Mouse (Mus musculus) lung, adult 2 months (tissue): ENCODE results near the gene Wdr47. TPM values are rescaled to one million over a fixed set of nuclear protein-coding genes. Genes with fewer than 3 reads are reported as not detected.

Source experiments
- DNase-seq: peaks from one replicate; pipeline ENCODE4 v3.0.0; 2022
- H3K4me1 ChIP-seq: fragments of 200-500 bp; 2 replicates; pipeline ENCODE4 v1.6.1; 2011; ENCODE audit warnings: low read length; ENCODE audit not compliant: control insufficient read depth, insufficient read depth
- H3K4me3 ChIP-seq: fragments of 200-500 bp; replicated peaks from 2 replicates; pipeline ENCODE3; 2011; ENCODE audit warnings: low read depth, mild to moderate bottlenecking, control low read depth, low read length; ENCODE audit errors: extremely low read depth
- CTCF ChIP-seq: fragments of 200-500 bp; IDR thresholded peaks from 2 replicates; pipeline ENCODE4 v1.5.1; 2011; ENCODE audit warnings: mild to moderate bottlenecking, low read length, control low read depth; ENCODE audit not compliant: insufficient read depth
- POLR2A ChIP-seq: fragments of 200-500 bp; IDR thresholded peaks from 2 replicates; pipeline ENCODE4 v1.6.1; 2011; ENCODE audit warnings: low read depth, mild to moderate bottlenecking, control low read depth, low read length, borderline replicate concordance; ENCODE audit errors: extremely low read depth
- WGBS: fragments of 180-500 bp; shearing (Covaris S2); methylation state at CpG from one replicate; pipeline ENCODE4 v1.1.7; 2018; 5-methylcytosine and 5-hydroxymethylcytosine counted together
- polyA plus RNA-seq: library from polyadenylated mRNA; depleted of rRNA; stranded (reverse); fragments of >200 nt; gene quantifications from 2 replicates; pipeline ENCODE4 v1.2.3, GENCODE M21; 2012; rRNA removed

Wdr47 gene
- 5.7 and 8.3 TPM in 2 replicates for polyA plus RNA-seq

DNA sequence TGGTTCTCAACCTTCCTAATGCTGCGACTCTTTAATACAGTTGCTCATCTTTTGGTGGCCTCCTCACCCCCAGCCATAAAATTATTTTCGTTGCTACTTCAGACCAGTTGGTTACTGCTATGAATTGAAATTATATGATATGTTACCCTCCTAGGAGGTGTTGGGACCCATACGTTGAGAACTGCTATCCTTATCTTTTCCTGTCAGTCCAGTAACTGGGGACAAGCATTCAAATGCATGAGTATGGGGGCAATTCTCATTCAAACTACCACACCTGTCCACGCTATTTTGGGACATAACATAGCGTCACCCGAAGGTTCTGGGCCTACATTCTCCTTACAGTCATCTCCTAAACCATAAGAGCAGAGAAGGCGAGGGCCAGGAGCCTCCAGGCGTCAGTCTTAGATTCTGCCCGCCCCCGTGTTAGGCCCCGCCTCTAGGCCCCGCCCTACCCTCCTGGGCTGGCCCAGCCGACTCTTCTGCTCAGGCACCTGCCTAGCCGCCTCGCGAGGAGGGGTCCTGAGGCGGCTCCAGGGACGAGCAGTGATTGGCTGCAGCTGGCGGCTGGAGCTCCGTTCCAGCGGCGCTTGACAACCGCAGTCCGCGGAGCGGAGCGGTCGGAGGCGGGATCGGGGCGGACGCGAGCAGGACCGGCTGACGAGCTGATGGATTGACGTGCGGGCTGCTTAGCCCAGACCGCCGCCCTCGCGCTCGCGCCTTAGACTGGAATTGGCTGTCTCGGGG is at the start of gene Wdr47:
Wdr47 (plus strand) TSS at position 494 of the 744 bp plus-strand sequence.
- Histone ChIP-seq H3K4me3 (peak within 1 kb of the TSS; percentile 85), H3K4me1 (no peaks in the 10 kb centered on the region; the same call in 1 of the 2 replicates)
- 5% methylated on average over 44 of the region's 44 CpGs for WGBS
- DNase-seq, result peak; percentile 92
- TF ChIP-seq CTCF (no peak), POLR2A (peak; percentile 38; the same call in 1 of the 2 replicates)

DNA sequence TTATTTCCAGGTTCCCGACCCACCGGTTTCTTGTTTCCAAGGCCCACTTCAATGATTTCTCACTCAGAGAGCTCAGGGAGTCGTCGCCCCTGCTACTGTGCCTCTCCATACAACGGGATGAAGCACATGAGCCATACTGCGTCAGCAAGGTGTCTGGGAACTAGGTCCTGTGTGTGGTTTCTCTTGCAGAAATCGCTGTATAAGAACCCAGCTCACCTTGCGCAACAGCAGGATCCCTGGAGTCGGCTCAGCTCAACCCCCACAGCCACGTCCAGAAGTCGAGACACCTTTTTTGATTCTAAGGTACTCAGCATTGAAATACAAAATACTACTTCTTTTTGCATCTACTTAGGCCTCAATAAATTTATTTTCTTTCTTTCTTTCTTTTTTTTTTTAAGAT is 48.8 kb upstream of the Wdr47 start:
- no peak overlapping the region for H3K4me3 ChIP-seq
- no peak for DNase-seq
- 70% methylated on average over 11 of the region's 11 CpGs for WGBS
- H3K4me1 ChIP-seq, result no peaks in the 10 kb centered on the region
- TF ChIP-seq POLR2A, result no peak
- TF ChIP-seq CTCF, result no peak

DNA sequence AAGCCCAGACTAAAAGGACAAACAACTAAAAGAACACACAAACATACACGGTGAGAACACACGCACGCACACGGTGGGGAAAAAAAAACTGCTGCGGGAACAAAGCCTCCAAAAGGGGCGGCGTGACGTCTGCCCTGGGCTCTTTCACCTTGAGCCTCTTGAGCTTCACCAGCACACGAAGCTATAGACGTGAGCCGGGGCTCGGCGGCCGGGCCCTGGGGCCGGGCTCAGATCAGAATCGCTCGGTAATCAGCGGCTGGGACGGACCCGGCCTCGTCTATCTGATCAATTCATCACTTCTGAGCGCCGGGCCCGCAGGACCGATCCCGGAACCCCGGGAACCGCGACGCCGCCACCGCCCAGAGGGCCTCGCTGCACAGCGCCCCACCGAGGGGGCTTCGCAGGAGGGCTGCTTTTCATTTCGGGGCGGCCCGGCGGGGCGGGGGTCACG is 36.9 kb upstream of the Wdr47 start:
- under 1% methylated on average over 42 of the region's 42 CpGs for WGBS
- no peak for DNase-seq
- TF ChIP-seq POLR2A, result no peak
- no peak for TF ChIP-seq CTCF
- Histone ChIP-seq H3K4me1 (no peaks in the 10 kb centered on the region), H3K4me3 (peak overlapping the region; percentile 64)

DNA sequence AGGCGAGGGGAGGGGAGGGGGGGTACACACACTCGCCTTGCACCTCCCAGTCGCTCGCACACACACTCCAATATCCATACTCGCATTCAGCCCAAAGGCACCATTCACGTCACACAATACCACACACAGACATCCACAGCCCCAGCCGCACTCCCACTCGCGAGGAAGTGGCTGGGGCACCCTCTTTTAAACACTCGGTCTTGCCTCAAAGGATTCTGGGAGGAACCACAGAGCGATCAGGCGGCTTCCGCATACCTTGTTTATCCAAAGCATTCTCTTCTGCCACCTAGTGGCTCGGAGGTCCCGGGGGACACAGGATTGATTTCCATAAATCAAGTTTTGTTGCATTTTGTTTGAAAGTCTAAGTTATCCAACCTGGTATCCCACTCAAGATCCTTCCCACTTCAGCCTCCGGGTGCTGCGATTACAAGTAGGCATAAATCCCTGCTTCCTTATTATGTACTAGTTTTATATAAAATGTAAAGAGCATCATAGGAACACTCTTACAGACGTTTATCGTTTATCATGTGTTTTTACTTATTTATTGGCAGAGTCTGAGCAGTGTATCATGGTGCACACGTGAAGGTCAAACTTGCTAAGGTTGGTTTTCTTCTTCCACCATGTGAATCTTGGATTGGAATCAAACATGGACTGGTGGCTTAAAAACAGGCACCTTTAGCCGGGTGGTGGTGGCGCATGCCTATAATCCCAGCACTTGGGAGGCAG is 36.3 kb upstream of the Wdr47 start:
- peak; percentile 88 for DNase-seq
- TF ChIP-seq CTCF, result peak; percentile 80
- peak; percentile 100 for TF ChIP-seq POLR2A
- WGBS, result 17% methylated on average over 22 of the region's 22 CpGs
- Histone ChIP-seq H3K4me3 (peak overlapping the region; percentile 64), H3K4me1 (no peaks in the 10 kb centered on the region)

DNA sequence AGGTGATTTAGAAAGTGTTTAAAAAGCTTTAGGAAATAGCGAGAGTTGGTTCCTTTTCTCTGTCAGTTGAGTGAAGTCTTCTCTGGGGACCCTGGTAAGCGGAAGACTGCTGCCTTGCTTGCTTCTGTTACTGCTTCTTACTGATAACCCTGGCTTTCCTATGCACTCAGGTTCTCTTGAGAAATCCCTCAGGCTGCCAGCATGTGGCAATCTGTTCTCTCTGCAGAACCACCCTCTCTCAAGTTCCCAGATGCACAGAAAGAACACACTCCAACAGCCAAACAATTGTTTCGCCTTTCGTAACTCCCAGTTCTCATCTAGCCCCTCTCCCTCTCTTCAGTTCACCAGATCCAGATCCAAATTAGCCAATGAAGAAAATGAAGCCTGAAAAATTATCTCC is 33.2 kb upstream of the Wdr47 start:
- DNase-seq, result no peak
- H3K4me3 ChIP-seq, result no peak overlapping the region
- TF ChIP-seq POLR2A (no peak), CTCF (no peak)
- 87% methylated on average over 4 of the region's 4 CpGs for WGBS
- 0 out of 2 replicates have a peak, but pooled peaks cover 6% of the 10 kb centered on the region for H3K4me1 ChIP-seq

DNA sequence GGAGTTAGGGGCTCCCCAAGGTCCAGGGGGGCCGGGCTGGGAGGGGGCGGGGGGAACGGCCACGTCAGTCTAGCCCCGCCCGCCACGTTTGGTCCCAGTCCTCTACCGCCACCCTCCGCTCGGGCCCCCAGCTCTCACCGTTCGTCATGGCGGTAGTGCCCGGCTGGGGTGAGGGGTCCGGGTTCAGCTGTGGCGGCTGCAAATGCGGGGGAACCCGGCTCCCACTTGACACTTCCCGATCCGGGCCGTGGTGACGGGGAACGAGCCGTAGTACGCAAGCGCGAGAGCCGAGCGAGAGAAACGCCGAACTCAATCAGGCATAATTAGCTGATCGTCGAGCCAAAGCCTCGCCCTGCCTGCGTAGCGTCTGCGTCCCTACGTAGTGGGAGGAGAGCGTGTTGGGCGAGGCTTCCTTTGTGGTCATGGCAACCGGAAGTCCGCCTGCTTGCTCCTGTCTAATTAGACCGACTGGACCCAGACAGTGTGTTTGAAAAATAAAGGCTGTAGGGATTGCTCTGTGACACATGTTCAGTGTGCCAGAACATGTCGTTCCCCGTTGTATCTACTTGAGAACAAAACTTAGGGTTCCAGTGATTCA is 28.8 kb upstream of the Wdr47 start, which contains the start of gene Tmem167b:
Tmem167b (minus strand) TSS at position 334 of the 598 bp plus-strand sequence.
- DNase-seq, result peak; percentile 96
- TF ChIP-seq POLR2A (peak; percentile 29; the same call in 1 of the 2 replicates), CTCF (no peak)
- whole genome bisulfite sequencing, result under 1% methylated on average over 45 of the region's 45 CpGs

DNA sequence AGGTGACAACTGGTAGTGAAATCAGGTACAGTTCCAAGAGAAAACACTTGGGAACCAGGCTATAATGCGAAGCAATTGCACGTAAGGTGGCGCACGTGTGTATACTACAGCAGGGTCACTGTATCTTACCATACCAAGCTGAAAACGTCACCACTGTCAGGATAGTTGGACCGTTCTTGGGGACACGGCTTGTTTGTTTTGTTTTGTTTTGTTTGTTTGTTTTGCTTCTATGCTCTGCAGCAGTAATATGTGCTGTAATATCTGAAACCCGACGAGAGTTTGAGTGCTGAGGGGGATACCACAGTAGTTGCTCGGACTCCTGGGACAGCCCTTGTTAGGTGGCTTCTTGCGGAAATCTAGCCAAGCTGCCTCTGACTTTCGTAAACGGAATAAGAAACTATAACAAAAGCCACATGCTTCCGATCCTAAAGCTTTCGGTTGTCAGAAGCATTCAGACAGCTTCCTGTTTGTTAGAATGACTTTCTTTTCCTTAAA is 28.3 kb upstream of the Wdr47 start:
- Histone ChIP-seq H3K4me1 (0 out of 2 replicates have a peak, but pooled peaks cover 6% of the 10 kb centered on the region), H3K4me3 (peak overlapping the region; percentile 59)
- no peak for TF ChIP-seq POLR2A
- DNase-seq, result peak; percentile 29
- WGBS, result 1% methylated on average over 15 of the region's 15 CpGs

More for the DNA sequence above, 28.8 kb upstream of the Wdr47 start, which contains the start of gene Tmem167b:
- H3K4me3 ChIP-seq, result peak within 1 kb of the TSS; percentile 99
- 0 out of 2 replicates have a peak, but pooled peaks cover 6% of the 10 kb centered on the region for H3K4me1 ChIP-seq

DNA sequence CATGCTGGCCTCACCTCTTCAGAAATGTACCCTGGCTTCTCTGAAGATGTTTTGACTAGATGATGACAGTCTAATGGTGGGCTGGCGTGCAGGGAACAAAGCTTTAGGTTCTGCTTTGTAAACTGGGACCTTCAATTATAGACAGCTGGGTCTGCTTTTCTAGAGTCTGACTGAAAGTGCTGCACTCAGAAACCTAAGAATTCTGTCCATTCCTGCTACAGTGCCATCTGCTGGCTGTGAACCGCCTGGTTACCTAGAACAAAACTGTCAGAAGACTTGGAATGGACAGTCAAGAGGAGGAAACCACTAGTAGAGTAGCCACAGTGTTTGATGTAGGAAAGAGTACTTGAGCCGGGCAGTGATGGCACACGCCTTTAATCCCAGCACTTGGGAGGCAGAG is 27.8 kb upstream of the Wdr47 start:
- peak; percentile 80 for DNase-seq
- Histone ChIP-seq H3K4me3 (peak overlapping the region; percentile 47), H3K4me1 (0 out of 2 replicates have a peak, but pooled peaks cover 6% of the 10 kb centered on the region)
- TF ChIP-seq CTCF, result peak; percentile 33; the same call in 1 of the 2 replicates
- no peak for TF ChIP-seq POLR2A
- 0% methylated on average over 4 of the region's 4 CpGs for WGBS
